In genomic region chr19:37918515-37918932, GRCm38 (mm10) we compare ENCODE assay signal across 8 mouse cellular contexts.
A peak's percentile ranks its signal among the peaks of the same experiment; 100 is the strongest.
DNase-seq lines count a peak whose midpoint lies in the region; ATAC-seq lines count a peak whose summit lies in the region.

No protein-coding gene starts in this region.

- DNase-seq in adrenal gland, adult (ENCODE audit: inconsistent age in 2 of 2, low spot score in 1 of 2) = peak; percentile 33 to 54
- DNase-seq in adrenal gland, postnatal 25 days = no peak
- peak; percentile 26 to 31 for DNase-seq in right cerebral cortex, postnatal 10 days (ENCODE audit: low spot score in 2 of 2)
- DNase-seq in right cerebral cortex, postnatal 4 days = no peak
- DNase-seq in kidney, postnatal 36 days = peak; percentile 47 to 58
- DNase-seq in yolk sac, embryonic 10.5 days (ENCODE audit: low spot score) = peak; percentile 20
- no peak for DNase-seq in frontal cortex, postnatal 25 days (ENCODE audit: low spot score in 2 of 2)

- ATAC-seq in megakaryocyte, adult 5-6 weeks (ENCODE audit: poor library complexity, severe bottlenecking) = no peak

Comparison
In these comparisons a context has a peak if more than half of its experiments do, and no peak if none do; other contexts are left out.
1. DNase-seq: peak in adrenal gland, adult (2 of 2), right cerebral cortex, postnatal 10 days (2 of 2), kidney, postnatal 36 days (2 of 2) and yolk sac, embryonic 10.5 days (single experiment); none in adrenal gland, postnatal 25 days (single experiment), right cerebral cortex, postnatal 4 days (single experiment) and frontal cortex, postnatal 25 days (0 of 2).